Mouse (Mus musculus) embryonic fibroblast, embryonic 13.5 days (primary cell): ENCODE results near the gene Psen2. TPM values are rescaled to one million over a fixed set of nuclear protein-coding genes. Genes with fewer than 3 reads are reported as not detected.

ENCODE experiments used
- H3K27ac ChIP-seq: 2 replicates; pipeline ENCODE4 v1.5.1; 2012; ENCODE audit warnings: low read length, control low read depth, inconsistent platforms; ENCODE audit not compliant: insufficient read depth
- H3K4me1 ChIP-seq: 2 replicates; pipeline ENCODE4 v1.6.1; 2011; ENCODE audit warnings: low read length; ENCODE audit not compliant: control insufficient read depth, insufficient read depth
- H3K4me3 ChIP-seq: 2 replicates; pipeline ENCODE4 v1.5.1; 2011; ENCODE audit warnings: mild to moderate bottlenecking, control low read depth, low read length; ENCODE audit not compliant: insufficient read depth
- CTCF ChIP-seq: IDR thresholded peaks from 2 replicates; pipeline ENCODE4 v1.5.1; 2011; ENCODE audit warnings: mild to moderate bottlenecking, control low read depth, low read length, moderate library complexity, borderline replicate concordance; ENCODE audit not compliant: insufficient read depth
- POLR2A ChIP-seq: IDR thresholded peaks from 2 replicates; pipeline ENCODE4 v1.6.1; 2011; ENCODE audit warnings: low read depth, mild to moderate bottlenecking, control low read depth, low read length, moderate library complexity
- polyA plus RNA-seq: library from polyadenylated mRNA; stranded (reverse); fragments of >200 nt; gene quantifications from 2 replicates; pipeline ENCODE4 v1.2.4, GENCODE M21; 2011; ENCODE audit warnings: low read depth; ENCODE audit not compliant: missing spikeins, insufficient read length

The Psen2 gene
- polyA plus RNA-seq, 1 experiment: 27.4 TPM

DNA sequence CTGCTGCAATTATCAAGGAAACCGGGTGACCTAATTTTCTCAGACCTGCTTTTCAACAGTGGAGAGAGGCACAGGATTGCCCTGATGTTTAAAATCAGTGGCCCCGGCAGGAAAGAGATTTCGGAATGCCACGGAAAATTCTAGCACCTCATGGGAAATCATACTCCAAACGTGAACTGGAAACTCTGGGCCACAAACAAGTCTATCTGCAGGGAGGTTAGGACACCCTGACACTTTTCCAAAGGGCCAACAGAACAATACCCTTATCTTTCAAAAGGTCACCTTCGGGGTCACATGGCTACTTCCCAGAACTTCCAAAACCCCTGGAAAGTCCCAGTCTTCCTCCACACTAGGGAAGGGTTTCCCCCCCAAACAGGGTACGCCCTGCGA is 12.8 kb downstream of the Psen2 start:
- peaks cover 6% of the 10 kb centered on the region; the same call in 1 of the 2 replicates for H3K4me1 ChIP-seq
- 0 out of 2 replicates have a peak overlapping the region, but pooled peaks have one; percentile 0 for H3K27ac ChIP-seq
- no peak overlapping the region for H3K4me3 ChIP-seq
- TF ChIP-seq CTCF (no peak), POLR2A (no peak)

DNA sequence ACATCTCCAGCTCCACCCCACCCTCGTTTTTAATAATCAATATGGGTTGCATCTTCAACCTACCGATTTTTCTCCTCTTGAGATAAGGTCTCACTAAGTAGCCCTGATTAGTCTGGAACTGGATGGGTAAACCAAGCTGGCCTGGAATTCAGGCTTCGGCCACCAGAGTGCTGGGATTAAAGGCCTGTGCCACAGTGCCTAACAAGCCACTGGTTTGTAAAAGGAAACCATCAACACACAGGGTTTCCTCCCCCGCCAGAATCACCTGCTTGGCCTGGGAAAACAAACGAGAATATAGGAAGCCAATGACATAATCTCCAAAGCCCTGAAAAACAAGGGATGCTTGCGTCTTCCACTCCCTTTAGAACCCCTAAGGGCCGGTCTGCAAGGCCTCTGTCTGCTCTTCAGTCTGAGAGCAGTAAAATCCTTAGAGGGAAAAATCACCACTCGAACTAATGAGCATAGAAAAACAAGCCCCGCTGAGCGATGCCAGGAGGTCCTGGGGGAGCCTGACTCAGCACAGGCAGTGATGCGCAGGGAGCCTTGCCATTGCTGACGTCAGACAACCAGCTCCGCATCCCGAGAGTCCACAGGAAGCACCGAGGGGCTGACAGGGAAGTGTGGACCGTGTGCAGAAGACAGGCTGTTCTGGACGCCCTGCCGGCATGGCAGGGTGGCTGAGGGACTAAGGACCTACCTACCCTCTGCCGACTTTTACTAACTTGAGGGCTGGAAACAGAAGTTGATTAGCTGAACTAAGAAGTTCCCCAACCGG is 13.4 kb downstream of the Psen2 start:
- Histone ChIP-seq H3K27ac (peak overlapping the region; percentile 30), H3K4me3 (no peak overlapping the region), H3K4me1 (peaks cover 6% of the 10 kb centered on the region; the same call in 1 of the 2 replicates)
- TF ChIP-seq CTCF: no peak
- peak; percentile 49; the same call in 1 of the 2 replicates for TF ChIP-seq POLR2A

DNA sequence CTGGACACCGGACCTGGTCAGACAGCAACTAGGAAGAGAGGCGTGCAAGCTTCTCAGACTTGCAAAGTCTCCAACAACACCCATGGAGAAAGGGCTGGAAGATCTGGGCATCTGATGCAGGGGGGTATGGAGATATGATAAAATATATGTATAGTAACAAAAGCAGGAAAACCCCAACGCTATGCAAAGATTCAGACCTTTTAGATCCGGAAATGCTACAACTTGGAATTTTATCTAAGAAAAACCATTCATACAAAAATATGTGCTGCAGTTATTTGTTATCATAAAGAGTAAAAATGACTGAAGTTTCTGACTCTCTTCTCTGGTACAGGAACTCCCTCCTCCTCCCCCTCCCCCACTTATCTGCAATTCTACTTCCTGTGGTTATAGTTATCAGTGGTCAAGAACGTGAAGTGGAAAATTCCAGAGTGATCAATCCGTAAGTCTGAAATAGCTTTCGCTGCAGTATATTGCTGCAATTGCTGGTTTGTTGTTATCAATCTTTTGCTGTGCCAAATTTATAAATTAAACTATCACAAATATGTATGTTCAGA is 14.6 kb downstream of the Psen2 start:
- H3K4me3 ChIP-seq: no peak overlapping the region
- H3K27ac ChIP-seq: no peak overlapping the region
- TF ChIP-seq CTCF (no peak), POLR2A (no peak)
- peaks cover 6% of the 10 kb centered on the region; the same call in 1 of the 2 replicates for H3K4me1 ChIP-seq

DNA sequence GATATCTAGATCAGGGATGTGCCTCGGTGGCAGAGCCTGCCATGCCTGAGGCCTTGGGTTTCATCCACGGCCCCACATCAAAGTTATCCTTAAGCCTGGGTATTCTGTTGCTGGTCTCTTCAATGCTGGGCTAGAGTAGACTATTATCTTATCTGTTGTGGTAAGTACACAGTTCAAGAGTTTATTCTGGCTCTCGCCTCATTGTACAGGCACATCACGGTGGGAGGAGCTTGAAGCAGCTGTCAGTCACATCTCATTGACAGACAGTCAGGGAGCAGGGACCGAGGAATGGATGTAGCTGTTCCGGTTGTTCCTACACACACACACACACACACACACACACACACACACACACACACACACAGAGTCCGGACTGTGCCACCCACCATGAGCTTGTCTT is 15.3 kb downstream of the Psen2 start:
- TF ChIP-seq CTCF (no peak), POLR2A (no peak)
- H3K4me3 ChIP-seq: no peak overlapping the region
- no peak overlapping the region for H3K27ac ChIP-seq
- H3K4me1 ChIP-seq: peaks cover 6% of the 10 kb centered on the region; the same call in 1 of the 2 replicates

DNA sequence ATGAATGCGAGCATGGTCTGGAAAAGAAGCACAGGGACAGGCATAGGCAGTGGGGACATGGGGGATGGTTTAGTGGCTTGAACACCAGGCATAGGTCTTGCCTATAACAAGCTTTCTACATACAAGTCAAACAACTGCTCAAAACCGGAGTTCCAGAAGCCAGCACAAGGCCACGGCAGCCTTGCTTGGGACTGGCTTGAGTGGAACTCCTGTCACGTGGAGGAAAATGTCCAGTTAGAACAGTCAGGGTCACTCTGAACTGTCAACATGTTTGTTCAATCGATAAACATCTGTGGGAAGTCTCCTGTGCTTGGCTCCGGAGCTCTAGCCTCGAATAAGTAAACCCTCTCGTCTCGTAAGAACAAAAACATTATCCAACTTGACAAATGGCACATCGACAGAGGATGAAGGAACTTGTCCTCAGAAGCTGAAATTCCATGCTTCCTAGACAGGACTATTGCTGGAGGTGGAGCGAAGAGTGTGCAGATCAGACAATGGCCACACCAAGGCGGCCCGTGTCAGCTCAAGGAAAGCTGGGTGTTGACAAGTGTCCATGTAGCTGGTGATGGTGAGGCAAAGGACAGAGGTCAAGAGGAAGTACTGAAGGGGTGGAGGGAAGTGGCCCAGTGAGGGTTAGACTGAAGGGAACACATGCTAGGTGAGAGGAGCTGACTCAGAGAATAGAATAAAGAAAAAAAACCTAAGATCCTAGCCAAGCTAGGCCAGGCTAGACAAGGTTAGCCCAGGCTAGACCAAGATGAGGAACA is 17.3 kb downstream of the Psen2 start:
- no peak overlapping the region for H3K27ac ChIP-seq
- no peak overlapping the region for H3K4me3 ChIP-seq
- no peak for TF ChIP-seq CTCF
- TF ChIP-seq POLR2A: no peak
- peaks cover 6% of the 10 kb centered on the region; the same call in 1 of the 2 replicates for H3K4me1 ChIP-seq

DNA sequence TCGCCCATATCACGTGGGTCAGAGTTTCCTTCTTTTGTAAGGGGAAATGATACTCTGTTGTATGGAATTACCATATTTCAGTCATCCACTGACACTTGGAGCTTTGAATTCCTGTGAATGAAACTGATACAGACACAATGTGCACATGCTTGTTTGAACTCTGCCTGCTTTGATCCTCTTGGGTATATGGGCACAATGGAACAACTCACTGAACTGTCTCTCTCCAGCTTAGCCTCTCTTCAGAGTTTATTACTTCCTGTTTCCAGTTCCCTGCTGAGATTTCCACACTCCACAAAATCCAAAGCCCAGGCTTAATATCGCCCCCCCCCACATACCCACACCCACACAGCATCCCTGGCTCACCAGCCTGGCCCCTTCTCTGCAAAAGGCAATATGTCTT is 31.5 kb downstream of the Psen2 start:
- TF ChIP-seq CTCF: no peak
- no peak for TF ChIP-seq POLR2A
- no peak overlapping the region for H3K27ac ChIP-seq
- no peaks in the 10 kb centered on the region for H3K4me1 ChIP-seq
- no peak overlapping the region for H3K4me3 ChIP-seq

DNA sequence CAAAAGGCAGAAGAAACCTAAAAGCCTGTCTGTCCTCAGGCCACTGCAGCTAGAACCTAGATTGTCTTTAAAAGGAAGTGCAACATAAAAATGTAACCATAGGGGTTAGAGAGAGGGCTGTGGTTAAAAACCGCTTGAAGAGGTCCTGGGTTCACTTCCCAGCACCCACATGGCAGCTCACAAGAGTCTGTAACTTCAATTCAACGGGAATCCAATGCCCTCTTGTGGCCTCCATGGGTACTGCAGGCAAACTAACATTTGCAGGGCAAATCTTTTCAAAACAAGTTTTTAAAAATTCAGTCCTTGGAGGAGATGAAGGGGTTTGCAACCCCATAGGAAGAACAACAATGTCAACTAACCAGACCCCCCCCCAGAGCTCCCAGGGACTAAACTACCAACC is 32.7 kb downstream of the Psen2 start:
- no peaks in the 10 kb centered on the region for H3K4me1 ChIP-seq
- no peak overlapping the region for H3K4me3 ChIP-seq
- TF ChIP-seq CTCF: no peak
- no peak overlapping the region for H3K27ac ChIP-seq

DNA sequence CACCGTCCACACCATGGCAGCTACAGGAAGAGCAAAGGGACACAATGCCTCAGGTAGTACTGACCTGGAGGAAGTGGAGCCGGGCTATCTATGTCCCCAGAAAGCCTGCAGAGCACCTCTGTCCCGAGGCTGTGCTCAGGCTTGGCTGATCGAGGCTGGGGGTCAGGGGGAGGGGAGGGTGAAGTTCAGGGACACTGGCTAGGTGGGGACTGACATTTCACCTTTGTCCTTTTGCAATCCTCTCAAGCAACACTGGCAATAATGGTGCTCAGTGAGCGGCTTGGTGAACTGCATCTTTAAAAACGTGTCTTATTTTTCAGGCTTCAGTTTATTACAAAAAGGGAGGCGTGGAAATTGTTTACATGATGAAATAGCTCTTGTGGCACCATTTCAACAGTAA is 33.3 kb downstream of the Psen2 start:
- Histone ChIP-seq H3K4me1 (no peaks in the 10 kb centered on the region), H3K27ac (no peak overlapping the region), H3K4me3 (no peak overlapping the region)
- TF ChIP-seq POLR2A (no peak), CTCF (no peak)

DNA sequence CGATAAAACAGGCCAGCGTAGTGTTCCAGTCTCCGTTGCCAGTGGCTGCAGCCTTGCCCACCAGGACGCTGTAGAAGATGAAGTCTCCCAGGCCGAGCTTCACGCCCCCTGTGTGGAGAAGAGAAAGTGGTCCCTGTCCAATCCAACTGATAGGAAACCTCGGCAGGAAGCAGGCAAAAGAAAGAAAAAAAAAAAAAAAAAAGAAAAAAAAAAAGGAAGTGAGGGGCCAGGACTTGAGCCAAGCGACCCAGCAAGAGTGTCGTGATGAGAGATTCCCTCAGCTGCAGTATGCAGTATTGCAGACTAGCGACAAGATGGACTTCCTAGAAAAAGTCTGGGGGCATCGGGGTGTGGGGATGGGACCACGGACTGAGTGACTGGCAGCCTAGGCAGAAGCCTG is 34.4 kb downstream of the Psen2 start:
- TF ChIP-seq CTCF: no peak
- TF ChIP-seq POLR2A: no peak
- Histone ChIP-seq H3K4me3 (no peak overlapping the region), H3K27ac (no peak overlapping the region), H3K4me1 (no peaks in the 10 kb centered on the region)

DNA sequence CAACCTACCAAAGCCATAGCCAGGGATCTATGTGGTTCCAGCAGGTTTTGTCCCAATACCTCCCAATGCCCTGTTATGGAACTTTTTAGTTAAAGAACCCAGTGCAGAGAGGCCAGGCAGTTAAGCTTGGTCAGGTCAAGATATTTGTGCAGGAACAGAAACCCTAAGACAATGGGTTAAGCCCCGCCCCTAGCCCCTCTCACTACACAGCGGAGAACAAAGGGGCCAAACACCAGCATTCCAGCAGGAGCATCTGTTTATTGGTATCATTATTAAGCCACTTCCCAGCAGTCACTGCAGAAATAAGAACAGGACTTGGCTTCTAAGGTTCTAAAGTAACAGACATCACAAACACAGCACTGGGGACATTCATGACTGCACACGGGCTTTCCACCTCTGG is 36.5 kb downstream of the Psen2 start:
- no peak overlapping the region for H3K27ac ChIP-seq
- TF ChIP-seq CTCF: no peak
- TF ChIP-seq POLR2A: no peak
- no peaks in the 10 kb centered on the region for H3K4me1 ChIP-seq
- H3K4me3 ChIP-seq: no peak overlapping the region
